Mouse (Mus musculus): ENCODE data around the gene Clic5.
"Not testable (repeated sequence)": the region's sequence is repeated elsewhere in the genome, so short reads cannot be mapped to it uniquely, and the experiment has no call there.

Gene Clic5

DNA sequence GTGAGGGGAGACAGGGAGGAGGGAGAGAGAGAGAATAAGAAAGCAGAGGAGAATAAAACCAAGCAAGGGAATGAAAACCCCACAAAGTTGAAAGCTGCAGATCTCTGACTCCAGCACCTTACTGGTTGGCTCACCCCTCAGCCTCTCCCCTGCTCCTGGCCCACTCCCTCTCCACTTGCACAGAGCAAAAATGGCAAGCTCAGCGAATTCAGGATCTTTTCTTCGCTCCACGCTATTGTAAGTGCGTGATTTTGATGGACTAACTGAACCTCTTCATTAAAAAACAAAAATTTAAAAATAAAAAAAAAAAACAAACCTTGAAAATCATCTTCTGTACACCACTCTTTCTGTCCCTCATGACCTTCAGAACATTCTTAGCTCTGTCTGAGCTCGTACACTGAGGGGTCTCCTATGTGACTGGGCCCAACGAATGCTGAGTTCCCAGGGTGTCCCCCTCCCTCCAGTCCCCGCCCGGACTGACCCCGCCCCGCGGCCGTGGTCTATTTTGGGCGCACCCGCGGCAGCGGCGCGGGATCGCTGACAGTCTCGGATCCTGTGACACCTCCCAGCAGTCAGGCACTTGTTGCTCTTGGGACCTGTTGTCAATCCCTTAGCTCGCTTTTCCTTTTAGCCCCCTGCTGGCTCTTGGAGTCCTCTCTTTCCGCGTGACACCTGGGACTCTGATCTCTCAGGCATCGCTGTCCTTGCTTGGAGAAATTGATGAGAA lies at the start of gene Clic5:
Gene Clic5 (plus strand): TSS at position 543 of the 727 bp plus-strand sequence.
- DNase-seq (ENCODE audit: low spot score in 2 of 2): peak in 1 of 2 experiments; percentile 9

DNA sequence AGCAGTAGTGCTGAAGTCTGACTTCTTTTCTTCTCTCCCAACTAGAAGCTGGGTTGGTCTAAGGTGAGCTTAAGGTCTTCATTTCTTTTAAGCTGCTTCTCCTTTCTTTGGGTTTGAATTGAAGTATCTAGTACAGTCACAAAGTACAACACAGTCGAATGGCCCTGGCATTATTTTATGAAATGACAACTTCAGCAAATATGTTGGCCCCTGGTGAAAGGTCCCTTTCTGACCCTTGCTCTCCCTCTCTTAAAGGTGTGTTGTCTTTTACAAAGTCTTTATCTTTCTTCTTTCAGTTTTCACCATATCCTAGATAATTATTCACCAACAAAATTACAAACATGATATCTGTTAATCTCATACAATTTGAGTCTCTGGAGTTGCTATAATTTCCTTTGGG lies 42.6 kb upstream of the Clic5 start:
- DNase-seq (ENCODE audit: low spot score in 2 of 2): no peak

DNA sequence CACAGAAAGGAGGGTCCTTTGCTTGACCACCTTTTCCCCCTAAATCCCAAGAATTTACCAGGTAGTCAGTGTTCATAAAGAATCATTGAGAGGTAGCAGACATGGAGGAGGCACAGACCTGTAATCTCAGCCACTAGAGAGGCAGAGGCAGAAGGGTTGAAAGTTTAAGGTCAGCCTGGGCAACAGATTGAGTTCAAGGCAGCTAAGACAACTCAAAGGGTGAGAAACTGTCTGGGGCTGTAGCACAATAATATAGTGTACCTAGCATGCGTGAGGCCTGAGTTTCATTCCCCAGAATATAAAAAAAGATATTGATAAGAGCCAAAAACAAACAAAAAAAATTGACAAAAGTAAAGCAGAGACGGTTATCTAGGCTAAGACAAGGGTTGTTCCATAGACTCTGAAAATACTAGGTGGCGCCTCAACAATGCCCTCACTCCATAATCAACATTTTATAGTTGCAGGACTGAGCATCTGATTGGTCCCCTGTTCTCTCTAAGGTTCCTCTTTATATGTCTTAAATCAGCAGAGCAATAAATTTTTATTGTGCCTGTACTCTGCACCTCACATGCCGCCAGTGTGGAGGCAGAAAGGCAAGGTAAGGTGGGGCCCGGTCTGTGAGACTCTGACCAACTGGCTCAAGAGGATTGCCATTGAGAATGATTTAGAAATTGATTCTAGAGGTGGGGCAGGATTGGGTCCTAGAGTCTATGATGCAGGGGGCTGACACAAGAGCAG lies 40.1 kb upstream of the Clic5 start:
- no peak for DNase-seq (ENCODE audit: low spot score in 2 of 2)

DNA sequence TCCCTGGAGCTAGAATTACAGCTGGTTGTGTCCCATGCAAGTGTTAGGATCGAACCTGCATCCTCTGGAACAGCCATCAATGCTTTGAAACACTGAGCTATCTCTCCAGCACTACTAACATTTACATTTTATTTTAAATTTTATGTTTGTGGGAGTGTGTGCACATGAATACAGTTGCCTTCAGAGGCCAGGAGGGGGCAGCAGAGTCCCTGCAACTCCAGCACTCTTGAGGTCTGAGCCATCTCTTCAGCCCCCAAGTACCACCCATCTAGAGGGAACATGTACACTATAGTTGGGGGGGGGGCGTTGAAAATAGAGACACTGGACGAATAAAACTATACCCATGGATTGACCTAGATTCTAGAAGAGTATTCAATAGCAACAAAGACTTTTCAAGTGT lies 37.3 kb upstream of the Clic5 start:
- DNase-seq (ENCODE audit: low spot score in 2 of 2): no peak

DNA sequence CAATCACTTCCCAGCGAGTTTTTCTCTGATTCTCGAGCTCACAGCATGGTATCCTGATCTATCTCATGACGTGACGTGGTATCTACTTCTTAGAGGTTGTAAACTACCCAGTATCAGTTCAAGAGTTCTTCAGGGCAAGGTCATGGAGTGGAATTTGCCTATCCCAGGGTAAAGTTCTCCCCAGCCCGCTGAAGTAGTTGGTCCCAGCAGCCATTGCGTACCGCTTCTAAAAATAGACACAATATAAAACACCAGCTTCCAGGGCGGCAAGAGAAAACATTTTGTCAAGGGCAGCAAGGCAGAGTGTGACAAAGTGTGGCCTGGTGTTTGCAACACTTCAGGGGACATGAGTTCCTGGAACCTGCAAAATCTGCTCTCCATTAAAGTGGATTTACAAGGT lies 36.5 kb upstream of the Clic5 start:
- DNase-seq (ENCODE audit: low spot score in 2 of 2): no peak

GRCm38 (mm10) chr17:44153871-44154270 lies 34.5 kb upstream of the Clic5 start:
- no peak for DNase-seq (ENCODE audit: low spot score in 2 of 2)

GRCm38 (mm10) chr17:44155204-44155603 lies 33.2 kb upstream of the Clic5 start:
- no peak for DNase-seq (ENCODE audit: low spot score in 2 of 2)

GRCm38 (mm10) chr17:44158186-44158585 lies 30.2 kb upstream of the Clic5 start:
- no peak for DNase-seq (ENCODE audit: low spot score in 2 of 2)

DNA sequence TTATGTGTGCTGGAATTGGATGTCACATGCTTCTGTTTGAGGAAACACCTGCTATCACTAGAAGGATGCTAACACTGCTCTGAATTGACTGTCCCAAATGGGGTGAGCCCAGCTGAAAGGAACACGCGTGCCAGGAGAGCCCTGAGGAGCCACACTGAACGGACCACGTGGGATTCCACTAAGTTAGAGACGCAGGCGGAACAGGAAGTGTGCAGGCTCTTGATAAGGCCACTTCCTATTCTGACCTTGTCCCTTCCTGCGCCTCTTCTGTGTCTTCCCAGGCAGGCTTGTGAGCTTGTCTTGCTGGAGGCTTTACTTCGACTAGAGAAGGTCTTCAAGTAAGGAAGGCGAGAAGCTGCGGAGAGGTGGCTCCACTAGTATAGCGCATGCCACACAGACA lies 27.9 kb upstream of the Clic5 start:
- no peak for DNase-seq (ENCODE audit: low spot score in 2 of 2)

DNA sequence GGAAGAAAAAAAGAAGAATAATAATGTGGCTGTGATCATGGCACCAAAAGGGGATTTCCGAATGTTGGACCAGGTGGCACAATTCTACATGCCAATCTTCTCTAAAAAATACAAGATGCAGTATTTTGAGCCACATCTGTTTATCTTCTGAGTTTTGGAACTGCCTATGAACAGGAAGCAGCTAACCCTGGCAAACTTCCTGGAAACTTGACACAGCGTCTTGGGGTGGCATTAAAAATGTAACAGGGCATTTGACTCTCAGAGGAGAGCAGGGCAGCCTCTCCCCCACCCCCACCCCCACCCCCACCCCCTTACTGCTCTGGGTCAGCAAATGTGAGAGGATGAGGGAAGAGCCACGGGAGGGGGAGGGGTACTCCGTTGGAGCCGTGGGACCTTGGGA lies 25.9 kb upstream of the Clic5 start:
- DNase-seq (ENCODE audit: low spot score in 2 of 2): no peak

GRCm38 (mm10) chr17:44162935-44163334 lies 25.4 kb upstream of the Clic5 start:
- DNase-seq (ENCODE audit: low spot score in 2 of 2): no peak

GRCm38 (mm10) chr17:44165730-44166347 lies 22.5 kb upstream of the Clic5 start:
- no peak for DNase-seq (ENCODE audit: low spot score in 2 of 2)

DNA sequence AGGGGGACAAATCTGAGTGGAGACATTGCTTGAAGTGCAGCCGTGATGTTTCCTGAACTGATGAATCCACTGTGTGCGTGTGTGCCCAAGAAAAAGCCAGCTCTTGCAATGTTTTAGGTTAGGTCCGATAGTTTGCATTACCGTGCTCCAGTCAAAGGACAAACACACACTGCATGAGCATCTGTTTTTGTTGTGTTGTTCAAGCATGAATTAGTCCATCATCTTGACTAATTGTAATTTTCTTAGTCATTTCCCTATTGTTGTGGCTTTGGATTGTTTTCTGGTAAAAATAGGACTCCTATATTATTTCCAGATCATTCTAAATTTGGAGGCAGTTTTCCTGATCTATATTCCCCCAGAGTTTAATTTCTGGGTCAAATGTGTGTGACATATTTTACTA lies 18.7 kb upstream of the Clic5 start:
- no peak for DNase-seq (ENCODE audit: low spot score in 2 of 2)

- no peak for DNase-seq (ENCODE audit: low spot score in 2 of 2)
These were observed 18.1 kb upstream of the Clic5 start for GRCm38 (mm10) chr17:44170316-44170715.

DNA sequence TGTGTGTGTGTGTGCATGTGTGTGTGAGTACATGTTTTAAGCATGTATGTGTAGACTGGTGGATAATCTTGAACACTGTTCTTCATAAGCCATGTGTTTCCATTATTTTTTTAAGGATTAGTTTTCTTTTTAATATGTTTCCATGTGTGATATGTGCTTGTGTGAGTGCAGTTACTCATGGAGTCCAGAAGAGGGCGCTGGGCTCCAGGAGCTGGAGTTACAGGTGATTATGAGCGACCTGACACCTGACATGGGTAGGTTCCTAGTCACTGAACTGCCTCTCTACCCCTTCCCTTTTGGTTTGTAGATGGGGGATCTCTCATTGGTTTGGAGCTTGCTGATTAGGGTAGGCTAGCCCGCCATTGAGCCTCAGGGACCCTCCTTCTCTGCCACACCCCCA lies 16.5 kb upstream of the Clic5 start:
- no peak for DNase-seq (ENCODE audit: low spot score in 2 of 2)

DNA sequence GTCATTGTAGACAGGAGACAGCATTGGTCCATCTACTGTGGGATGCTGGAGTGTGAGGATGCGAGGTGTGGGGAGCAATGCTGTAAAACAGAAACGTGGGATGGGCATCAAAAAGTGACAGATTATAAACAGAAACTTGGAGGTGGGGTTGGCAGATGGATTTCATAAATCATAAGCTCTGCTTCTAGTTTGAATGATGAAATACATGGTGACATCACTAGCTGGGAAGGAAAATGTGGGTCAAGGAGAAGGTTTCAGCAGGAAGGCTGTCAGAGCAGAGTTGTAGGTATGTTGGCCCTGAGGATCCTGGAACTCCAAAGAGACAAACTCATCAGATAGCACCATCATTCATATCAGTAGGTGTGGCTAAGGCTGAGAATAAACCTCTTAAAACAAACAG lies 15.0 kb upstream of the Clic5 start:
- no peak for DNase-seq (ENCODE audit: low spot score in 2 of 2)

- no peak for DNase-seq (ENCODE audit: low spot score in 2 of 2)
These were observed 11.1 kb upstream of the Clic5 start for GRCm38 (mm10) chr17:44177291-44177690.

GRCm38 (mm10) chr17:44181346-44181745 lies 7.0 kb upstream of the Clic5 start:
- DNase-seq (ENCODE audit: low spot score in 2 of 2): no peak

DNA sequence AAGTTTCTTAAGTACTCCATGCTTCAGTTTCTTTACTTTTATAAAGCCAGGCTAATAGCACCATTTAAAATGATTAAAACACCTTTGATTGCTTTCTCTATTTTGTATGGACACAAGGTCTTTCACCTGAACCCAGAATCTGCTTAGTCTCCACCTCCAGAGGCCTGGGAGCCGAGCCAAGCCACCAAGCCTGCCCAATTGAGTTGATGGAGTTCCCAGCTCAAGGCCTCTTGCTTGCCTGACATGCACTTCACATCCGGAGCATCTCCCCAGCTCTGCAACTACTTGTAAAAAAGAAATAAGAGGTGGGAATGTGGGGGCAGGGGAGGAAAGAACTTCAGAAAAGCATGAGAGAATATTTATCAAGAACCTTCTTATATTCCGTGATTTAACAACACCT lies 1.5 kb upstream of the Clic5 start:
- no peak for DNase-seq (ENCODE audit: low spot score in 2 of 2)

DNA sequence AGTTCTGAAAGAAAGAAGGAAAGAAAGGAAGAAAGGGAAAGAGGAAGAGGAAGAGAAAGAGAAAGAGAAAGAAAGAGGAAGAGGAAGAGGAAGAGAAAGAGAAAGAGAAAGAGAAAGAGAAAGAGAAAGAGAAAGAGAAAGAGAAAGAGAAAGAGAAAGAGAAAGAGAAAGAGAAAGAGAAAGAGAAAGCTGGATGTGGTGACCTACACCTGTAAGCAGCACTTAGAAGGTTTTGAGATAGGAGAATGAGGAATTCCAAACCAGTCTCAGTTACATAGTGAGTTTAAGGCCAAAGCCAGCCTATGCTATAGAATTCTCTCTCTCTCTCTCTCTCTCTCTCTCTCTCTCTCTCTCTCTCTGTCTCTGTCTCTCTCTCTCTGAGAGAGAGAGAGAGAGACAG lies 847 bp upstream of the Clic5 start:
- not testable (repeated sequence) for DNase-seq (ENCODE audit: low spot score in 2 of 2)

GRCm38 (mm10) chr17:44188769-44189145 lies 373 bp downstream of the Clic5 start:
- peak in 1 of 2 experiments; percentile 6 for DNase-seq (ENCODE audit: low spot score in 2 of 2)

DNA sequence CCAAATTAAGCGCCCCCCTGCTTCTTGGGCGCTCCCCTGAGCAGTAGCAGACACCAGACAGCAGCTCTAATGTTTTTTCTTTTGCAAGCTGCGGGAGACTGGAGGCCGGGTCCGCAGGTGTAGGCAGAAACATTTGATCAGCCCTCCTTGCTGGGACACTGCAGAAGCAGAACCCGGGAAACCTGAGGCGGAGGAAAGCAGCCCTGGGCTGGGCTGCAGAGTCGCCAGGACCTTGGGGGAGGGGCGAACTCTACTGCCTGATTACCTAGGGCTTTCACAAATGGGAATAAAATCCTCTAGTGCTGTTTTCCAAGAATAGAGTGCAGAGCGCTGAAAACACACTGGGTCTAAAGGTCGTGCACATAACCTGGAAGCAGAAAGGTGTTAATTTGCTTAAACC lies 1.3 kb downstream of the Clic5 start:
- DNase-seq (ENCODE audit: low spot score in 2 of 2): no peak

DNA sequence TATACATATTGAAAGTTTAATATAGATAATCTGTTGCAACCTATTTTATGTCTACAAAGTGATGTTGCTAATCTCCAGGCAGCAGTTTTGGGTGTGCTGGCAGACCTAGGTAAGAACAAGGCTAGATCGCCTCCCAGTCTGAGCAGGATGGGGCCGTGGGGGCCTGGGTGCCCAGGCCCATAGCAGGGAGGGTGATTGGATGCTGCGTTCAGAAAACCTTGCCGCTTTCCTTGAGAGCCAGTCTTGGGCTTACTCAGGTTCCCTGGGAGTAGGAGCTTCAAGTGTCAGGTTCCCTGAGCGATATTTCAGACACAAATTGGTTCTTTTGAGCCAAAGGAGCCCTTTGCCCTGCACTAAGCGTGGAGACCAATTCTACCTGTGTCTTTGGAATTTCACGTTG lies 1.9 kb downstream of the Clic5 start:
- no peak for DNase-seq (ENCODE audit: low spot score in 2 of 2)

Data from frontal cortex, postnatal 10 days (tissue).